Mouse (Mus musculus) liver, postnatal 0 days (tissue): ENCODE results near the gene C87436.

Experiments used
- CTCF ChIP-seq: sonication (generic); IDR thresholded peaks from 2 replicates; pipeline ENCODE4 v1.5.1; 2016; ENCODE audit warnings: antibody characterized with exemption, low read depth
- EP300 ChIP-seq: IDR thresholded peaks from 2 replicates; pipeline ENCODE4 v1.6.1; 2016; ENCODE audit warnings: antibody characterized with exemption, low read depth, mild to moderate bottlenecking

GRCm38 (mm10) chr6:86420491-86420890, 17.7 kb upstream of the C87436 start:
- no peak for TF ChIP-seq EP300
- TF ChIP-seq CTCF: peak; percentile 52
